Mouse (Mus musculus) spleen, adult 2 months (tissue): Measurements from ENCODE around the gene Actl6b. TPM values are rescaled to one million over a fixed set of nuclear protein-coding genes. Genes with fewer than 3 reads are reported as not detected.

Source experiments
- DNase-seq, 2 experiments: peaks; one replicate each; pipeline versions ENCODE4 v3.0.0 to v3.0.0-alpha.2; 2012 to 2021; ENCODE audit warnings: low spot score in 2 of 2, low read depth in 1 of 2
- H3K27ac ChIP-seq: fragments of 200-500 bp; 2 replicates; pipeline ENCODE4 v1.5.1; 2012; ENCODE audit warnings: low read length, inconsistent platforms; ENCODE audit not compliant: insufficient read depth
- H3K27me3 ChIP-seq: fragments of 200-500 bp; 2 replicates; pipeline ENCODE4 v1.6.1; 2012; ENCODE audit warnings: mild to moderate bottlenecking, moderate library complexity, low read length, inconsistent platforms; ENCODE audit not compliant: control insufficient read depth, insufficient read depth
- H3K36me3 ChIP-seq: fragments of 200-500 bp; 2 replicates; pipeline ENCODE4 v1.6.1; 2012; ENCODE audit warnings: mild to moderate bottlenecking, low read length, inconsistent platforms; ENCODE audit not compliant: control insufficient read depth, insufficient read depth
- H3K4me1 ChIP-seq: fragments of 200-500 bp; 2 replicates; pipeline ENCODE4 v1.6.1; 2011; ENCODE audit warnings: inconsistent platforms; ENCODE audit not compliant: control insufficient read depth, insufficient read depth, insufficient read length
- H3K4me3 ChIP-seq: fragments of 200-500 bp; 2 replicates; pipeline ENCODE4 v1.5.1; 2011; ENCODE audit warnings: mild to moderate bottlenecking, inconsistent platforms; ENCODE audit not compliant: insufficient read depth, insufficient read length; ENCODE audit errors: extremely low read depth
- CTCF ChIP-seq: fragments of 200-500 bp; IDR thresholded peaks from 2 replicates; pipeline ENCODE4 v1.5.1; 2011; ENCODE audit warnings: mild to moderate bottlenecking, inconsistent platforms; ENCODE audit not compliant: insufficient read depth, insufficient read length, insufficient replicate concordance; ENCODE audit errors: extremely low read depth
- POLR2A ChIP-seq: fragments of 200-500 bp; IDR thresholded peaks from 2 replicates; pipeline ENCODE4 v1.6.1; 2011; ENCODE audit warnings: low read depth, low read length, inconsistent platforms
- WGBS: fragments of 180-500 bp; shearing (Covaris S2); methylation state at CpG from one replicate; pipeline ENCODE4 v1.1.7; 2018; 5-methylcytosine and 5-hydroxymethylcytosine counted together
- polyA plus RNA-seq: library from polyadenylated mRNA; depleted of rRNA; stranded (reverse); fragments of >200 nt; gene quantifications from 2 replicates; pipeline ENCODE4 v1.2.3, GENCODE M21; 2012

Actl6b gene
- polyA plus RNA-seq, 1 experiment, result not detected

GRCm38 (mm10) chr5:137570691-137571586, 17.6 kb downstream of the Actl6b start:
- Histone ChIP-seq H3K4me1 (peaks cover 13% of the 10 kb centered on the region; the same call in 1 of the 2 replicates), H3K4me3 (no peak overlapping the region; the same call in 1 of the 2 replicates), H3K27me3 (no peaks in the 10 kb centered on the region), H3K27ac (no peak overlapping the region), H3K36me3 (no peaks in the 10 kb centered on the region)
- DNase-seq, result no peak
- no peak for TF ChIP-seq CTCF
- WGBS, result 10% methylated on average over 17 of the region's 17 CpGs

GRCm38 (mm10) chr5:137574470-137574901, 21.2 kb downstream of the Actl6b start:
- peaks cover 12% of the 10 kb centered on the region; the same call in 1 of the 2 replicates for H3K4me1 ChIP-seq
- H3K4me3 ChIP-seq, result no peak overlapping the region
- no peak for TF ChIP-seq CTCF
- no peak for TF ChIP-seq POLR2A
- H3K27ac ChIP-seq, result no peak overlapping the region
- DNase-seq, result no peak
- no peaks in the 10 kb centered on the region for H3K36me3 ChIP-seq
- no peaks in the 10 kb centered on the region for H3K27me3 ChIP-seq
- WGBS, result 85% methylated on average over 27 of the region's 27 CpGs

GRCm38 (mm10) chr5:137580246-137580645, 26.9 kb downstream of the Actl6b start:
- H3K27me3 ChIP-seq, result no peaks in the 10 kb centered on the region
- TF ChIP-seq POLR2A, result no peak
- no peak for TF ChIP-seq CTCF
- WGBS, result 83% methylated on average over 6 of the region's 6 CpGs
- no peak overlapping the region for H3K27ac ChIP-seq
- H3K4me1 ChIP-seq, result no peaks in the 10 kb centered on the region
- DNase-seq, result no peak
- H3K36me3 ChIP-seq, result no peaks in the 10 kb centered on the region
- no peak overlapping the region for H3K4me3 ChIP-seq

GRCm38 (mm10) chr5:137582702-137583101, 29.4 kb downstream of the Actl6b start:
- no peak for DNase-seq
- no peaks in the 10 kb centered on the region for H3K27me3 ChIP-seq
- no peaks in the 10 kb centered on the region for H3K36me3 ChIP-seq
- H3K4me3 ChIP-seq, result no peak overlapping the region
- TF ChIP-seq CTCF (no peak), POLR2A (no peak)
- WGBS, result 93% methylated on average over 8 of the region's 8 CpGs
- no peaks in the 10 kb centered on the region for H3K4me1 ChIP-seq
- H3K27ac ChIP-seq, result no peak overlapping the region

GRCm38 (mm10) chr5:137583670-137584169, 30.4 kb downstream of the Actl6b start:
- Histone ChIP-seq H3K36me3 (no peaks in the 10 kb centered on the region), H3K4me1 (no peaks in the 10 kb centered on the region), H3K27me3 (no peaks in the 10 kb centered on the region), H3K27ac (no peak overlapping the region), H3K4me3 (no peak overlapping the region)
- no peak for DNase-seq
- WGBS, result 69% methylated on average over 27 of the region's 27 CpGs
- TF ChIP-seq CTCF, result no peak
- no peak for TF ChIP-seq POLR2A

- H3K36me3 ChIP-seq, result no peaks in the 10 kb centered on the region
- H3K4me1 ChIP-seq, result no peaks in the 10 kb centered on the region
- H3K27ac ChIP-seq, result no peak overlapping the region
- TF ChIP-seq POLR2A, result no peak
- TF ChIP-seq CTCF, result peak; percentile 58; the same call in 1 of the 2 replicates
- peak; percentile 42 to 74 for DNase-seq
- H3K27me3 ChIP-seq, result no peaks in the 10 kb centered on the region
- H3K4me3 ChIP-seq, result no peak overlapping the region
- WGBS, result 27% methylated on average over 8 of the region's 8 CpGs
These were observed 31.7 kb downstream of the Actl6b start for GRCm38 (mm10) chr5:137584976-137585375.

- Histone ChIP-seq H3K4me1 (no peaks in the 10 kb centered on the region), H3K36me3 (no peaks in the 10 kb centered on the region), H3K4me3 (no peak overlapping the region), H3K27me3 (no peaks in the 10 kb centered on the region), H3K27ac (no peak overlapping the region)
- no peak for DNase-seq
- 87% methylated on average over 5 of the region's 5 CpGs for WGBS
- TF ChIP-seq POLR2A (no peak), CTCF (no peak)
These were observed 37.2 kb downstream of the Actl6b start for GRCm38 (mm10) chr5:137590507-137590906.
